Mouse (Mus musculus): ENCODE measurements around the gene Hecw2.
A peak's percentile ranks its signal among the peaks of the same experiment; 100 is the strongest.

Gene Hecw2

DNA sequence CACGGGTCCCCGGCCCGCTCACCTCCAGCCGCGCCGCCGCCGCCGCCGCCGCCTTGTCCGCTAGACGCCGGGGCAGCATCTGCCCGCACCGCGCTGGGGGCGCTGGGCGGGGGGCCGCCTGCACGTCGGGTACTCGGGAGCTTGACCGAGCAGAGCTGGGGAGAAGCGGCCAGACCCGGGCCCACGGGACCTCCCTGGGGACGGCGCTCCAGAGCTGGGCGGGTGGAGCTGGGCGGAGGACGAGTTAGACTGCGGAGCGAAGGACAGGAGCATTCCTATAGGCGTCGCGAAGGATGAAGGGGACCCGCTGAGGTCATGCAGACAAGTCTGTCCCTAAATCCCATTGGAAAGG, at the start of gene Hecw2:
Gene Hecw2 (minus strand): TSS at position 215 of the 352 bp plus-strand sequence.
- DNase-seq (ENCODE audit: low read depth, low spot score): no peak

DNA sequence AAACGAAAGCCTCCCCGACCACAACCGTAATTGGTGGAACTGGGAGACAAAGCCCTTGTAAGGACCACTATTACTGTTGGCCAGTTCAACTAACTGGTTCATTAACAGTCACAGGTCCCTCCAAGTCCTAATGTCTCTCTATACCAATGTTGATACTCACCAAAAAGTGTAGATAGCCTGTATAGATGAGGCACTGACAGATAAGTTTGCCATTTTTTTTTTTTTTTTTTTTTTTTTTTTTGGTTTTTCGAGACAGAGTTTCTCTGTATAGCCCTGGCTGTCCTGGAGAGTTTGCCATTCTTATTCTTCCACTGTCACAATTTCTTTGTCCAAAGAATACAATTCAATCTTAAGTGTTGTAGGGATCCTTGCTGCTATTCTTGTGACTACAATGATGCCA, 47.8 kb upstream of the Hecw2 start:
- no peak for DNase-seq (ENCODE audit: low read depth, low spot score)

DNA sequence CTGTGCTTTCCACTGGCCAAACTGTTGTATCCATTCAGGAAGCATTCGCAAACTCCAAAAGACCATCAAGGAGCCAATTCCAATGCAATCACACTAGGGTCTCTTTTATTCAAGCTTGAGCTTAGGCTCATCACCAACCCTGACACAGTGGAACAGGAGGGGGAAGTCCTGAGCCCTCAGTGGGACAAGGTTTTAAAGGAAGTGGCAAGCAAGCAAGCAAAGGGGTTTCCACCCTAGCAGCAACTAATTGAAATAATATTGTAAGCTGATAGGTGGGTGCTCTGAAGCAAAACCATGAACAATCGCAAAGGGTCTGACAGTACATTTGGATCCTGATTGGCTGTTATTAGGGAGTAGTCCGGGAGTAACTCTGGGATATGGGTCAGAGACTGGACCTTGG, 25.3 kb upstream of the Hecw2 start:
- no peak for DNase-seq (ENCODE audit: low read depth, low spot score)

DNA sequence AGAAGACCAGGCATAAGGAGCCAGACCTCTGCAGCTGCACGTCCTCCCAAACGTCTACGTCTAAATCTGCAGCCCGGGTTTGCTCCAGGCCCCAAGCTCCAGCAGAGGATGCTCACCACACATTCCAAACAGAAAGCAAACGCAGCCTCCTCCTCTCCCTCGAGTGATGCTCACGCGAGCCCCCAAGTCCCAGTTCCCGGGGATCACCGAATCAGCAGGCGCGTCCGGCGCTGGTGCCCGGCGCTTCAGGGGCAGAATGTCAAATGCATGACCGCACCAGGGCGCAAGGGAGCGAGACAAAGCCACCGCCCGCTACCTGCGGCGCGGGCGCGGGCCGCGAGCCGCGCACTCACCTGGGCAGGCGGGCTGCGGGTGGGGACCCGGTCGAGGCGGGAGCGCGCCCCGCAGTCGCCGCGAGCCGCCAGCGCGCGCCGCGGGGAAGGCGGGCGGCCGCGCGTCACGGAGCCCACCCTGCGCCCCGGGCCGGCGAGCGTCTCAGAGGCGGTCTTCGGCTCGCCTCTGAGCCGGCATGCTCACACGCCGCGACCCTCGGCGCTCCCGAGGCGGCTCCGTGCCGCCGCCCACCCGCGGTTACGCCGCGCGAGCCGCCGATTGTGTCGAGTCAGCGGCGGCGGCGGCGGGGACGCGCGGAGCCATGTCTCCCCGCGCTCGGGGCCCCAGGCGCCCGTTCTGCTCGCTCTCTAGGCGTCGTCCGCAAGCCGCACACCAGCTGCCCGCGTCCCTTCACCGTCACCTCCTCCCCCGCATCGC, 600 bp downstream of the Hecw2 start:
- DNase-seq (ENCODE audit: low read depth, low spot score): no peak

DNA sequence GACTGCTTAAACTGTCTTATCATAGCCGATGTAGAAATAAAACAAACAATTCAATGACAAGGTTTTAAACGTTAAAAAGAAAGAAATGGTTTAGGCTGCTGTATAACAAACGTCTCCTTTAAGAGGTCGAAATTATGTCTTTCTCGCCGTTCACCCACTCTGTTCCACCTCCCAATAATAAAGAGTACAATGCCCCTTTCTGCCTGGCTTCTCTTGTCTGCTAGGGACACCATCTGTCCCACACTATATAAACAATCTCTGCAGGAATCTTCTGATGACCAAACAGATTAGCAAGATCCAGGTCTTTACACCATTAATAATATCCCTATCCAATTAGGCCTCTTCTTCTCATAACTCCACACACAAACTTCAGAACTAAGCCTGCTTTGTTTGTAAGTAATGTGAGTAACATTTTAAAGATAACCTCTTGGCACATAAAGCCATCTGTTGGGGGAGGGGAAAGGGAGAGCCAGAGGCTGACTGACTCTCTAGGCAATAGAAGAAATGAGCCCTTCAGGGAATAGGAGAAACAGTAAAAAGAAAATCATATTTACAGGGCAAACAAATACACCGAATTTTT, 1.7 kb downstream of the Hecw2 start:
- no peak for DNase-seq (ENCODE audit: low read depth, low spot score)

DNA sequence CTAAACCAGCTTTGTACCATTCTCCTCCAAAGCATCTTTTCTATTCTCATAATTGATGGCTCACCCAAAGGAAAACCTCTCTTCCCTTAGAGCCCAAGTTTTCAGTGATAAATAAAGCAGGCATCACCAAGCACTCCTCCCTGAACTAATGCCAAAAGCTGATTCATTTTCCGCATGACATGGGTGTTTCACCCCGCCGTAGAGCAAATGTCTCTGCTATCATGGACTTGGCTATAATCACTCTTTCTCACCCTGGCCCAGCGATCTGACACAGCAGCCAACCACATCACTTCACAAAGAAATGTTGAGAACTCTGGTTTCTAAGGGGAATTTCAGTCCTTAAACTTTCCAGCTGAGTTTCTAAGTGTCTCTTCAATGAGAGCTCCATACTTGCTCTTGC, 7.4 kb downstream of the Hecw2 start:
- peak; percentile 63 for DNase-seq (ENCODE audit: low read depth, low spot score)

DNA sequence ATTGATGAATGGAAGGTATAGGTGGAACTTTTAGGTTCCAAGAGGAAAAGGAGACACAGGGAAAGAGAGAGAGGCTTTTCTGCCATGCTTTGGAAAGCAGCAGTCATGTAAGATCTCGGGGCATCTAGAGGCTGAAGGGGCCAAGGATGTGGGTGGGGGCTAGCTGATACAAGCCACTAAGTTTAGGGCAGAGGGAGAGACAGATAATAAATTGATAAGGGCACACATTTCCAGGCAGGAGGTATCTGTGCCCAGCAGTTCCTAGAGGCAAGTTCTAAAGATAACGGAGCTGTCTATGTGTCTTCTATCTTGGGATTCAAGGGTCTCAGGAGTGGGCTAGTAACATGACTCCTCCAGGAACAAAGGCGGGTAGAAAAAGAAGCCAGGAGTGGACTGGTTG, 8.6 kb downstream of the Hecw2 start:
- DNase-seq (ENCODE audit: low read depth, low spot score): no peak

DNA sequence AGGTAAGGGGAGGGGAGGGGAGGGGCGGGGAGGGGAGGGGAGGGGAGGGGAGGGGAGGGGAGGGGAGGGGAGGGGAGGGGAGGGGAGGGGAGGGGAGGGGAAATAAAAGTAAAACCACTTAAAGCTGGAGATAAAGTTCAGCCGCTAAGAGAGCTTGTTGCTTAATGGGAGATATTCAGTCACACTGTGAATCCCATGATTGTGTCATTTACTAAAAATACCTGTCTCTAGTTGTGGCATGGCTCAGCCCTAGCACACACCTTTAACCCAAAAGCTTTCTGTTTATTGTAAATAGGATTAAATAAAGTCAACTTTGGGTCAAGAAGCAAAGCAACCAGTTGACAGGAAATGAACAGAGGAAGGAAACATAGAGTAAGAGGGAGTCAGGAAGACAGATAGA, 14.3 kb downstream of the Hecw2 start:
- DNase-seq (ENCODE audit: low read depth, low spot score): no peak

DNA sequence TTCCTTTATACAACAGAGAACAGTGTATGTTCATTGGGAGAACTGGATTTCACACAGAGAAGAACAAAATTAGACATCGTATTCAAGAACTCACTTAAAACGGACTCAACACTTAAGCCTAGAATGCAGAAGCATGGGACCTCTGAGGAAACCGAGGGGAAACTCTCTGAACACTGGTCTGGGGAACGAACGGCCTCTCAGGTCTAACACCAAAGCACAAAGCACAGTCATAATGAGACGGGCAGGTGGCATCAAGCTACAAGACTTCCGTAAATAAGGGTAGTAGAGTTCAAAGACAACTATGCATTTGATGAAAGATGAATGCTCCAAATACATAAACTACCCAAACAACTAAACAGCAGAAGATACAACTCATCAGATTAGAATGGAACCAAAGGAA, 15.8 kb downstream of the Hecw2 start:
- no peak for DNase-seq (ENCODE audit: low read depth, low spot score)

DNA sequence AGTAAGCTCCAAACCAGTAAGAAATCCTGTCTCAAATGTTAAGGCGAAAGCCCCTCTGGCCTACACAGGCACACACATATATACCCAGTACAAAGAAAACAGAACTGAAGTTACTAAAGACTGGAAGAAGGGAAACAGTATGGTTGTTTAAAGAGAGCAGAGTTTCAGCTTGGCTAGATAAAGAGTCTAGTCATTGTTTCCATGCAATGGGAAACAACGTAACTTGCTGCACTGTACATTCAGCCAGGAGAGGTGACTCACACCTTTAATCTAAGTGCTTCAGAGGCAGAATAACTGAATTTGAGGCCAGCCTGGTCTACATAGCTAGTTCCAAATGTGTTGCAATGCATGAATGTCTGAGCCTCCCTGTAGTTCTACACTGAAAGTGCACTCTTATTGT, 18.4 kb downstream of the Hecw2 start:
- peak; percentile 32 for DNase-seq (ENCODE audit: low read depth, low spot score)

DNA sequence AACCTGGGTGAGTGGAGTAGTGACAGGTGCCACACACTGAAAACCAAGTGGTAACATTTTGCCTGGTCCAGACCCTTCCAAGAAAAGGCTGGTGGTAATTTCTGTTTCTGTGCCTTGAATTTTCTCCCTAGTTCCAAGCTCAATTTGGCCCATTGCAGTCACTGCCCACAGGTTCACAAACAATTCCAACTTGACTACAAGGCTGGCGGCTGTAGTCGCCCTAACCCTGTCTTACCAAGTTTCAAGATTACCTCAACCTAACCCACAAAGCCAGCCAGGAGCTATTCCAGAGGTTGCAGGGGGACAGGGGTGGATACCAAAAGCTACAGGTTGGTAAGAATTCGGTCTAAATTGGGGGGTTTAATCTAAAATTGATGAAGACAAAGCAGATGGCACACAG, 27.0 kb downstream of the Hecw2 start:
- no peak for DNase-seq (ENCODE audit: low read depth, low spot score)

DNA sequence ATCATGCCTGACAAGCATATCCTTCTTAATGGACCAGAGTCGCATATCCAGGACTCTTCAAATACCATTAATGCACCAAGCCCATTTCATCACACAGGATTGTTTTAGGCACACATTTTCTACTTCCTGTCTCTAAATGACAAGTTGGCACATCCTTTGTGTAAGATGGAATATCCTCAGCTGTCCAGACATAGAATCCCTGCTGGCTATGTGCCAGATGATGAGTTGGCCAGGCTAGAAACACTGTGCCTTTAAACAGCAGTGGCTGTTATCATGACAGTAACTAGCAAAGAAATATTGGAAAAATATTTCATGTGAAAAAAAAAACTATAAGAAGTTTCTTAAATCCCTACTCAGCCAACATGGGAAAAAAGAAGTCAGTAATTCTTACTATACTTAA, 35.4 kb downstream of the Hecw2 start:
- DNase-seq (ENCODE audit: low read depth, low spot score): peak; percentile 41

DNA sequence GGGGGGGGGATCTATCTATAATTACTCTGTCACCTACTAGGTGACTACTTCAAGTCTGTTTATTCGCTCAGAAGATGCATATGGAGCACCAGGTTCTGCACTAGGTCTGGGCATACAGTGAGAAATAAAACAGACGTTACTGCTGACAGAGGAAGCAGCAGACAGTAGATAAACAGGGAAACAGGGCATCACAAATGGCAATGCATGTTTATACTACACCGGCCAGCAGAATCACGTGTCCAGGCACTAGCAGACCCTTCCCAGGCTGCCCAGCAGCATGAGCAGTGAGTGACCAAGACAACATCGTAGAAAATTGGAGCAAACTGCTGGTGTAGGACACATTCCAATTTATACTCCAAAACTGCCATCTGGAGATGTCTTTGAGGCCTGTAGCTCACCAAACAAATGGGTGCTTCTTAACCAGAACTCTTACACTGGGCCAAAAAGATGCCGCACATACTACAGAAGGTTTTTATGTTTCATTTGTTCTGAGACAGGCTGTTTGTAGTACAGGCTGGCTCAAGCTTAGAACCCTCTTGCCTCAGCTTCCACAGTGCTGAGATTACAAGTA, 41.7 kb downstream of the Hecw2 start:
- no peak for DNase-seq (ENCODE audit: low read depth, low spot score)

DNA sequence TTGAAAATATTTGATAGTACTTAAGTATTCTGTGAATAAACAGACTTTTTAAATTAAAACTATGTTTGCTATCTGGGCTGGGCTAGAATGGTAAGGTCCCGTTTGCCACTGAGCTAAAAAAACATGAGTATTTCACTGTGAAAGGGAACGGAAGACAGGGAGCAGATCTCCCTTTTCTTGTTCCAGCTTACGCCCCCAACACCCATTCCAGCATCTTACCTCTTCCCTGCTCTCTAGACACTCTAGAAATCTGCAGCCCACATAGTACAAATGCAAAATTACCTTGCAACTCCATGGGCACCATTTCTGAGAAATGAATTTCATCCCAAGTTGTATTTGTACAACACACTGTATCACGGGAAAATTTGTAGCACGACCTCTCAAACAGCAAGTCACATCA, 49.9 kb downstream of the Hecw2 start:
- DNase-seq (ENCODE audit: low read depth, low spot score): no peak

DNA sequence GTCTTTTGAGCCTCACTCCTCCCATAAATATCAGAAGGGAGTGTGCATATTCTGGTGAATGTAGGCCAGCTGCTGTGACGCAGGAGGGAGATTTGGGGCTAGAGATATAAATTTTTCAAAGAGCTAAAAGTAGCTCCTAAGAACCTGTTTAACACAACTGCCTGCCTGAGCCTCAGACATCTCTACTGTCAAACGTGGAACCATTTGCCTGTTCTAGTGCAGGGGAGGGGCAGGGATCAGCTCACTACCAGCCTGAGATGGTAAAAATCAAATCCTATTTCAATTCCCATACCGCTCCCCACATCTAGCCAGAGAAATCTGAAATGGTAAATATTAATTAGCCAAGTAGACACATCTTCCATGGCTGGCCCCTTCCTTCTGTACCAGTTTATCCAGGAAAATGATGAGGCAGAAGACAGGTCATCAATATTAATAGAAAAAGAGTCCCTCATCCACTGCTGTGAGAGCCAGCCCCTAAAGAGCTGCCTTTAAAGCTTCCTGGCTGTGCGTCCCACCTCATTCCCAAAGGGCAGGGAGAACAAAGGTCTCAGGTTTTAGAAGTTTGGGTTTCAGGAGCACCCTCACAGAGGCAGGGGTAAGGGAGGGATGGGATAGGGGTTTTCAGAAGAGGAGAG, 61.0 kb downstream of the Hecw2 start:
- DNase-seq (ENCODE audit: low read depth, low spot score): no peak

DNA sequence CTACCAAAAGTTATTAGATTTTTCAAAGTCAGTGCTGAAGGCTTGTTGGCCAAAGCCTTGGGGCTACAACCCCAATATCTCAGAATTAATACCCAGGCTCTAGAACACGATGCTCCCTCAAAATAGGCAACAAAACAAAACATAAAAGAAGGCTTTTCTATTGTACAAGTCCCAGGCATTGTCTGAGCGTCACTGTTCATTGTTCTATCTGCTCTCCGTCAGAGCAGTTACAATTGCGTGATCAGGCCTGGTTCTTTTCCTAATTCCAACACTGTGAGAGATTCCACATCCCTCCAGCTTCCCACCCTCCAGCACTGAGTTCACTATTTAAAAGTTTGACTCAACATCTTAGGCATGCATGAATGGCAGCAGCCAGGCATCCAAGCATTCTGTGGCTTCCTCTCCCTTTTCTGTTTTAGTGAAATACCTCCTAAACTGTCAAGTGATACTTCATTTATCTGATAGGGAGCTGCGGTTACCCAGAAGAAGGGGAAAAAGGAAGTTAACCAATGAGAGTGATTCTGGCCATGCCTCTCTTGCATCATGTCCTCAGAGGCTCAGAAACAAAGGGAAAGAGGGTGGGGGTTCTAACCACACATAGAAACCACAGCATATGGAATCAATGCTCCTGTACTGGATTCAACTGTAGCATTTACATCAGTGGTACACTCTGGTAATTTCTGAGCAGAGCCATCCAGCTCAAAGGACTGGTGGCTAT, 66.1 kb downstream of the Hecw2 start:
- peak; percentile 95 for DNase-seq (ENCODE audit: low read depth, low spot score)

DNA sequence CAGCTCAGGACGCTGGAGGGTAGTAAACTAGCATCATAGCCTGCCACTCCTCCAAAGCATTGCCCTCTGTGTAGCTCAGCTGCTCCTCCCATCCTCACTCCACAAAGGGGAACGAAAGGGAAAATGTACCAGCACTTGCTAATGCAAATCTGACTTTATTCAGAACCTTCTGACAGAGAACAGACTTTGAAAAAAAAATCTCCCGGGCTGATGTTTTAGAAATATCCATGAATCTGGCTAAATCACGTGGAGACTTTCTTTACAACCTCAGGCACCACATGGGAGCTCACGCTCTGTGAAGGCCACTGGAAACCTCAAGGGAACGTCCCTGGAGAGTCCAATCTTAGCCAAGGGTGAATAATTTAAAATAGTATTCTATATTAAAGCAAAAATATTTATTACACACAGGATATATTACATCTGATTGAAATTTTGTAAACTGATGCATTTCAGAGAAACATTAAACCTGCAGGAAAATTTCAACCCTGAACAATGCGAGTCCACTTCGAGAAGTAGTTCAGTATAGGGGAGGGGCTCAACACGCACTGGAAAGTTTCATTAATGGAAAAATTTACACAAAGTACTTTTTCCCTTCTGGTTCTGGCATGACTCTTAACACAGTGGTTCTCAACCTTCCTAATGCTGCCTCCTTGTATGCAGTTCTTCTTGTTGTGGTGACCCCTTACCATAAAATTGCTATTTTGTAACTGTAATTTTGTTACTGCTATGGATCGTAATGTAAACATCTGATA, 67.8 kb downstream of the Hecw2 start:
- no peak for DNase-seq (ENCODE audit: low read depth, low spot score)

DNA sequence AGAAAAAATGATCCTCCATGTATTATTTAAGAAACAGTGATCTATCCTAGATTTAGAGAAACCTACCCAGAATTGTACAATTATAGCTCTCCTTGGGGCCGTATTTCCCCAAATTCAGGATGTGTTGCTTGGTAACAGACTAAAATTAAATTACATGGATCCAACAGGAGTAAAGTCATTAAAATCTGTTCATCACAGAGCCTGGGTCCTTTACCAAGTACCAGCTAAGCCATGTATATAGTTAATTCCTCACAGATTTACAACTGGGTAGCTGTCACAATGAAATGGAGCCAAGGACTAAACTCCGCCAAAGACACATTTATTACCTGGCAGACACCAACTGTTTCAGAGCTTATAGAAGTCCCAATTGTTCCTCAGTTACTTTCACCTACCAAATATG, 72.4 kb downstream of the Hecw2 start:
- DNase-seq (ENCODE audit: low read depth, low spot score): no peak

DNA sequence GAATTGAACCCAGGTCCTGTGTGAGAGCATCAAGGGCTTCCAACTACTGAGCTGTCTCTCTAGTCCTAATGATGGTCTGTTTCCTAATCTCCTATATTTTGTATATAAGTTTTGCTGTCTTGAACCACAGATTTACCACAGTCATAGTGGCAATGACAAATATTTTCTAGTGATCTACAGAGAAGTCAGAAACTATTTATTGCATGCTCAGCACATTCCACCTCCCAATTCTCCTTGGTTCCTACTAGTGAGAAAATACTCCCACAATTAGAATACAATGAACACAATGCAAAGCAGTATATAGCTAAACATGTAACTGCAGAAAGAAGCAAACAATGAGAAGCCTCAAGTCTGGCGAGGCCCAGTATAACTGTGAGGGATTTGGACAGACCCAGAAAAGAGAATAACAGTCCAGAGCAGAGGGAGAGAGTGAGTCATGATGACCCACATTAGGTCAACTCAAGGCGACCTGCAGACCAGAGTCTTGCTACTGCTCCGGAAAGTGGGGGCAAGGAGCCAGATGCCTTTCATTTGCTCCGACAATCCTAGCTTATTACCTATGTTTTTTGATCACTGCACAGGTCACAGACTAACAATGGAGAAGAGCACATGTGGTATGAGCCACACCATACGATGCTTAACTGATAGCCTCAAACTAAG, 73.8 kb downstream of the Hecw2 start:
- DNase-seq (ENCODE audit: low read depth, low spot score): peak; percentile 68

DNA sequence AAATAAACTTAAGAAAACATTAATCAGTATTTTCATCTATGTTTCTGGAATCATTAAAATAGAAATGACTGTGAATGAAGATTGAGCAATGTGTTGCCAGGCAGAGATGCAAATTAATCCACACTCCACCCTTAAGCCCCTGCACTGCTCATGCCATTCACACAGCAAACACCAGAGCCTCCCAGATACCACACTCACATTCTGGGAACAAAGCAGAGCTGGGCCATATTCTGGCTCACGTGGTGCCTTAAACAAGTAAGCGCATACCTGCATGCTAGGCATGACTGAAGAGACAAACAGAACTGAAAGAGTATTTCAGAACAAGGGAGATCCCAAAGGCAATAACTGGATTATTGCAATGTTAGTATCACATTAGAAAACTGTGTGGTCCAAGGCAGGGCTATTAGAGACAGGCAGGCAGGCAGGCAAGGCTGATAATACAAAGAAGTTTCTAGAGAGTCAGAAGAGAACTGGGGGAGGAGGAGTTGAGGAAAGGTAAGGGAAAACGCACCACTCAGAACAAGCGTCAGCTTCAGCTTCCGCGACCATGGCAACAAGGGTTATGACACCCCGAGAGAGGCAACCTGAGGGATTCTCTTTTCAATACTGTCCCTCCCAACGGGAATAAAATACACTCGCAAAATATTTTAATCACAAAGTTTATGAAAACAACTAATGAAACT, 75.2 kb downstream of the Hecw2 start:
- DNase-seq (ENCODE audit: low read depth, low spot score): no peak

Measured in 3T3-L1 (cell line).